Mouse (Mus musculus): ENCODE data around the gene Vamp1. TPM values are rescaled to one million over a fixed set of nuclear protein-coding genes. Genes with fewer than 3 reads are reported as not detected.

Gene Vamp1
- 13.8 and 17.6 TPM in 2 replicates for polyA plus RNA-seq (2012; rRNA removed)

DNA sequence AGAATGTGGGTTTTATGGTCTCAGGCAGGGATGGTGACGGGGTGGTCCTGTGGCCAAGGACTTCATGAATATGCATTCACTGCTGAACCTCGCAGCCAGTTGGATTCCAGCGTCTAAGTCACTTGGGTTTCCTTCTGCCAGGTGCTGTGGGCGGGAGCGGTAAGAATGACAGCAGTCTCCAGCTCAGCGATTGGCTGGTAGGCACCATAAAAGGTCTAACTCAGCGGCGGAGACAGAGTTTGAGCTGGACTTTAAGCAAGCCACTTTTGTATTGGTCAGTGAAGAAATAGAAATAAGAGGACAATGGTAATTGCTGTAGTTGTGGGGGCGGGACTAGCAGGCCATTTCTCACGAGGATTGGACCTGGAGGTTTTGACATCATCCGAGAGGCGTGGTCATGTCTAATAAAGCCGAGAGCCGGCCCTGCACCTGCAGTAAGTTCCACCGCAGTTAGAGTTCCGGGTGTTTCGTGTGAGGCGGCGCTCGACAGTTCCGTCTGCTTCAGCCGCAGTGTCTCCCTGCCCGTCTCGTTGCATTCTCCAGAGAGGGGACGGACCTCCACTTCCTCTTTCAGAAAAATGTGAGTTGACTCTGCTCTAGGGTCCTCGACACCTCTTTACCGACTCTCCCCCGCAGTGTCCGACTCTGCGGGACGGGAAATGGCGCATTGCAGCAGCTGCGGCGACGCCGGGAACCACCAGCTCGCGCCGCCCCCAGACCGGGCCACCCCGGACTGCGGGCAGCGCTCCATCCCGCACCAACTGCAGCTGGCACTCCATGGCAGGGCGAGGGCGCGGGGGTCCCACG is at the start of gene Vamp1:
Gene Vamp1 (plus strand): TSS at position 404 of the 807 bp plus-strand sequence.

GRCm38 (mm10) chr6:125166051-125166751 is 49.1 kb upstream of the Vamp1 start, which contains the start of gene Gapdh:
Gene Gapdh, minus strand, starts transcription at chr6:125166467.

GRCm38 (mm10) chr6:125191332-125192015 is 23.9 kb upstream of the Vamp1 start, which contains the start of the genes Ncapd2 and Mrpl51:
Gene Ncapd2, minus strand, starts transcription at chr6:125191701.
Gene Mrpl51, plus strand, starts transcription at chr6:125191801.

GRCm38 (mm10) chr6:125231117-125232044 is 16.0 kb downstream of the Vamp1 start, which contains the start of gene Tapbpl:
Gene Tapbpl, minus strand, starts transcription at chr6:125231860.

GRCm38 (mm10) chr6:125236782-125237181 is 21.4 kb downstream of the Vamp1 start, which contains the start of gene Cd27:
Gene Cd27, minus strand, starts transcription at chr6:125237010.

GRCm38 (mm10) chr6:125285890-125286289 is 70.5 kb downstream of the Vamp1 start, which contains the start of gene Tuba3a:
Gene Tuba3a, minus strand, starts transcription at chr6:125286042.

Other genes with a start within 250 kb of the Vamp1 start
- 8.4 and 8.6 TPM in 2 replicates for gene Pianp, start 218.9 kb upstream of the Vamp1 start, polyA plus RNA-seq (2012; rRNA removed)
- 59.4 and 64.6 TPM in 2 replicates for gene Zfp384, start 206.4 kb upstream of the Vamp1 start, polyA plus RNA-seq (2012; rRNA removed)
- 37.5 and 37.7 TPM in 2 replicates for gene Ing4, start 175.8 kb upstream of the Vamp1 start, polyA plus RNA-seq (2012; rRNA removed)
- 17.7 and 24.1 TPM in 2 replicates for gene Acrbp, start 165.9 kb upstream of the Vamp1 start, polyA plus RNA-seq (2012; rRNA removed)
- 71.9 and 87.7 TPM in 2 replicates for gene Lpar5, start 147.6 kb upstream of the Vamp1 start, polyA plus RNA-seq (2012; rRNA removed)
- 88.5 and 103 TPM in 2 replicates for gene Chd4, start 119.6 kb upstream of the Vamp1 start, polyA plus RNA-seq (2012; rRNA removed)
- gene Nop2, start 83.6 kb upstream of the Vamp1 start, polyA plus RNA-seq (2012; rRNA removed) = 10.6 and 15.0 TPM in 2 replicates
- gene Iffo1, start 70.3 kb upstream of the Vamp1 start, polyA plus RNA-seq (2012; rRNA removed) = 13.1 and 18.1 TPM in 2 replicates
- gene Gapdh, start 49.1 kb upstream of the Vamp1 start, polyA plus RNA-seq (2012; rRNA removed) = 3,801 and 3,939 TPM in 2 replicates
- gene Ncapd2, start 23.9 kb upstream of the Vamp1 start, polyA plus RNA-seq (2012; rRNA removed) = 55.4 and 66.7 TPM in 2 replicates
- gene Mrpl51, start 23.8 kb upstream of the Vamp1 start, polyA plus RNA-seq (2012; rRNA removed) = 61.8 and 98.5 TPM in 2 replicates
- 25.7 and 34.2 TPM in 2 replicates for gene Tapbpl, start 16.3 kb downstream of the Vamp1 start, polyA plus RNA-seq (2012; rRNA removed)
- gene Cd27, start 21.5 kb downstream of the Vamp1 start, polyA plus RNA-seq (2012; rRNA removed) = 1.7 and 2.4 TPM in 2 replicates
- gene Tuba3a, start 70.5 kb downstream of the Vamp1 start, polyA plus RNA-seq (2012; rRNA removed) = 0.14 TPM in 1 of 2 replicates, not detected in the other
- gene Ltbr, start 98.3 kb downstream of the Vamp1 start, polyA plus RNA-seq (2012; rRNA removed) = 159 and 160 TPM in 2 replicates
- 112 and 130 TPM in 2 replicates for gene Scnn1a, start 105.1 kb downstream of the Vamp1 start, polyA plus RNA-seq (2012; rRNA removed)
- gene Tnfrsf1a, start 133.8 kb downstream of the Vamp1 start, polyA plus RNA-seq (2012; rRNA removed) = 99.3 and 119 TPM in 2 replicates
- 17.0 and 18.3 TPM in 2 replicates for gene Plekhg6, start 165.2 kb downstream of the Vamp1 start, polyA plus RNA-seq (2012; rRNA removed)

Data from colon, adult 2 months (tissue).